Mouse (Mus musculus): ENCODE results near the gene Tent5d.

Gene Tent5d

DNA sequence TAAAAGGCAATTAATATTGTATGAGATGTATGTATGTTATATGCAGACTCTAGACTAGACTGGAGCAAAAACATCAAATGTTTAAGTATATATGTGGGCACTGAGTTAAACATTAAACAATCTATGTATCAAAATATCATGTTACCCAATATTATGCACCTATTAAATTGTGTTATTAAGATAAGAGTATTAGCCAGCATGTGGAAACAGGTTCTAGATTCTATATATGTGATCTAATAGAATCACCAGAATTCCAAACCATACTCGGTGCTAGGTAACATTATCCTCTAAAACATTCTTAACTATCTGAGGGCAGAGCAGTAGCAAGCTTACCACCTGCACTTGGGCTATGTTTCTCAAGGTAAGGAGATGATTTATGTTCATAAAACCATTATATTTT, at the start of gene Tent5d:
Gene Tent5d (plus strand): TSS at position 301 of the 400 bp plus-strand sequence.
- no peak for DNase-seq

- DNase-seq: peak; percentile 13
Measured at GRCm38 (mm10) chrX:107767896-107768295, 24.5 kb upstream of the Tent5d start.

DNA sequence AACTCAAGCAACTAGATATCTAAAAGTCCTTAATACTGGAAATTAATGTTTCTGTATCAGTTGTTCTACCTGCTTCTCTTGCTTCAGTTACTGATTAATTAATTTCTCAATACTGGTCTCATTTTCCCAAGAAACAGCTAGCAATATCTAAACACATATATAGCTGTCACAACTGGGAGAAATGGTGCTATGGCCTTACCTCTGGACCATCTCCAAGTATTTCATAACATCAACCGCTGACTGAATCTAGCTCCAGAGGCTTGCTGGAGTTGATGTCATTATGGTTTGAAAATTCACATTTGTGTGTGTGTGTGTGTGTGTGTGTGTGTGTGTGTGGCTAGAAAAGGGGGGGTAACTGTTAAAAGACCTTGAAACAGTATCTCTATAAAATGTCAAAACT, 2.3 kb upstream of the Tent5d start:
- no peak for DNase-seq

DNA sequence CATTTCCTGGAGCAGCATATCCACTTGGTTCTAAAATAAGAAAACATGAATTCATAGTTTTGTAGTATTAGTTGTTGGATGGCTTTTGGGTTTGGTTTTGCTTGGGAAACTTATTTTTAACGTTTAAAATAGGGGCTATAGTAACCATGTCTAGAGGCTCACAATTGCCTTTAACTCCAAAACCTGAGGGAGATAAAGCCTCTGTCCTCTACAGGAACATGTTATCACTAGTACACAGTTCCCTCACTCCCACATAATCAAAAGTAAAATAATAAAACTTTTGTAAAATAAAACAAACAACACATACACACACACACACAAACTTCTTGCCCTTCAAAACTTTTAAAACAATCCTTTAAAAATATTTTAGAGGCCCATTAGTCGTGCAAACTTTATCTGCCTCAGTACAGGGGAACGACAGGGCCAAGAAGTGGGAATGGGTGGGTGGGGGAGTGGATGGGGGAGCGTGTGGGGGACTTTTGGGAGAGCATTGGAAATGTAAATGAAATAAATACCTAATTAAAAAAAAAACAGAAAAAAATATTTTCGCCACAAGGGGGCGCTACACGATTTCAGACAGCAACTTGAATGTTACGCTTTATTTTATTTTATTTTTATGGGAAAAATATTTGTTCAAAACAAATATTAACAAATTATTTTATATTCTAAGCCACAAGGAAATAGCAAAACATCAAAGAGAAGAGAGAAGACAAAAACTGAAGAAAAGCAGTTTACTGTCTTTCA, 1.5 kb upstream of the Tent5d start:
- peak; percentile 2 for DNase-seq

- no peak for DNase-seq
Measured at GRCm38 (mm10) chrX:107795785-107796184, 3.4 kb downstream of the Tent5d start.

DNA sequence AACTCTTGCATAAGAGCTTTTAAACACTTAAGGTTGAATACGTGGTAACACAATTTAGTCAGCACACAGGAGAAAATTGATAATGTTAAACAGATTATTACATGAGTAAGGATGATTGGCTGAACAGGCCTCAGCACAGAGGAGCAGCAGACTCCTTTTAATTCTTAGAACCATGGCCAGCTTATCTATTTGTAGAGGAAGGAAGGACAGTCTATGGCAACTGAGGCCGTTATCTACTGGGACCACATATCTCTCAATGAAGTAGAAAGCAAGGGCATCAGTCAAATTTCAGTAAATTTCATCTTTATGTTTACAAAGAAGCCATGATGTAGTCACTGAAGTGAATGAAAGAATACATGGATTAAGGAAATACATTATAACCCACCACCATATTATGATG, 4.5 kb downstream of the Tent5d start:
- DNase-seq: no peak

DNA sequence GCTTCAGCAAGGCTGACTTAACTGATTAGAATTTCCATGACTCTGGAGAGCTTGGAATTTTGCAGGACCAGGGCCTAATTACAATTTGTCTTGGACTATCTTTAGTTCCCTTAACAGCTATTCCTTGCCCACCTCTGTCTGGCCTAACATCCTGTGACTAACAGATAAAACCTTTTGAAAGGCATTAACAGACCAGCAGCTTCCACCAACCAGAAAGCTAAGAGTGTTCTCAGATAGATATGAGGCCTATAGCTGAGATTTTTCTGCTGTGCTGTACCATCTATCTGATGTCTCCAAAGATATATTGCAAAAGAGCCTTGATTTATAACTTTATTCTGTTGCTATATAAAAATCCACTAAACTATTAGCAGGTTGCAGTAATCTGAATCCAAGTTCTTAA, 19.7 kb downstream of the Tent5d start:
- no peak for DNase-seq

- DNase-seq: peak; percentile 9
Measured at GRCm38 (mm10) chrX:107815502-107816217, 23.3 kb downstream of the Tent5d start.

DNA sequence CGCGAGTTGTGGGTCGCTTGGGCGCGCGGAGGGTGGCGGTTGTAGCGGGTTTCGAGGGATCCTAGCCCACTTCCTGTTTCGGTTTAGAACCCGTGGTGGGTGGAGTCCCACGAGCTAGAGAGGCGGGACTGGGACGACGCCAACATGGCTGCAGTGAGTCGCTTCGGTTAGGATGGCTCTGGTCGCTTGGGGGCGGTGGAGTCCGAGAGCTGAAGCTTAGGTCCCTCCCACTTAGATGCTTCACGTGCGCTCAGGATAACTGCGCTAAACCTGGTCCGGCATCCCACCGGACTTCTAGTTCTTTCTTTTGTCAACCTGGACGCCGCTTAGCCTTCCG, 23.8 kb downstream of the Tent5d start, which contains the start of gene 2610002M06Rik:
Gene 2610002M06Rik (minus strand): TSS at position 117 of the 337 bp plus-strand sequence.
- peak; percentile 89 for DNase-seq

- no peak for DNase-seq
Measured at GRCm38 (mm10) chrX:107816726-107817125, 24.3 kb downstream of the Tent5d start.

DNA sequence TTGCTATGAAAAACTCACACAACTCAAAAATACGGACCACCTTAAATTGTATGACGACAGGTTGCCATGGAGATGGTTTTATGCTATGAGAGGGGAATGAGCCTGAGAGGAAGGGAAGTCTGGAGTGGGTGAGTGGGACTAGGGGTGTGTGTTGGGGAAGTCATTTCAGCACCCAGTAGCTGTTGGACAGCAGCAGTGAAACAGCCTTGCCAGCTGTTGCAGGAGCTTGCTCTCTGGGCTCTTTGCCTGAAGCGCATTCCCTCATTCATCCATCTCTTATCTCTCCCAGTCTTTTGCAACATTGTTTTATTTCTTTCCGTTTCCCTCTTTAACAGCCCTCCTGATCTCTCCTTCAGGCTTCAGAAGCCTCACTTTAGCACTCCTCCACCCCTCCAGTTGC, 65.8 kb downstream of the Tent5d start:
- DNase-seq: peak; percentile 35

All from embryo, embryonic 11 days (tissue).